Mouse (Mus musculus) heart, adult 9 months (tissue): ENCODE data around the gene Galnt14.

Experiments used
- DNase-seq, 2 experiments: peaks; one replicate each; pipeline ENCODE4 v3.0.0; 2022; ENCODE audit warnings: low spot score in 2 of 2

Galnt14 gene

GRCm38 (mm10) chr17:73507804-73508535, 202.3 kb downstream of the Galnt14 start:
- no peak for DNase-seq

- DNase-seq: no peak
Observed at GRCm38 (mm10) chr17:73504111-73504510, 206.1 kb downstream of the Galnt14 start.

- no peak for DNase-seq
Observed at GRCm38 (mm10) chr17:73502613-73503012, 207.6 kb downstream of the Galnt14 start.

- no peak for DNase-seq
Observed at GRCm38 (mm10) chr17:73489519-73489918, 220.7 kb downstream of the Galnt14 start.

GRCm38 (mm10) chr17:73487792-73488191, 222.5 kb downstream of the Galnt14 start:
- DNase-seq: no peak

GRCm38 (mm10) chr17:73487380-73487779, 222.9 kb downstream of the Galnt14 start:
- DNase-seq: no peak

- DNase-seq: no peak
Observed at GRCm38 (mm10) chr17:73477096-73478076, 232.9 kb downstream of the Galnt14 start.

GRCm38 (mm10) chr17:73474371-73474770, 235.9 kb downstream of the Galnt14 start:
- DNase-seq: no peak

GRCm38 (mm10) chr17:73473012-73473411, 237.2 kb downstream of the Galnt14 start:
- no peak for DNase-seq

GRCm38 (mm10) chr17:73460874-73461273, 249.4 kb downstream of the Galnt14 start:
- DNase-seq: no peak

GRCm38 (mm10) chr17:73458741-73459140, 251.5 kb downstream of the Galnt14 start:
- DNase-seq: no peak

GRCm38 (mm10) chr17:73456551-73456950, 253.7 kb downstream of the Galnt14 start:
- no peak for DNase-seq

GRCm38 (mm10) chr17:73453646-73454045, 256.6 kb downstream of the Galnt14 start:
- DNase-seq: no peak

- DNase-seq: no peak
Observed at GRCm38 (mm10) chr17:73452151-73452760, 258.0 kb downstream of the Galnt14 start.

- DNase-seq: no peak
Observed at GRCm38 (mm10) chr17:73449104-73449503, 261.1 kb downstream of the Galnt14 start.
